Mouse (Mus musculus) gastrocnemius, adult 8-10 months (tissue): Measurements from ENCODE around the gene Vgll4. TPM values are rescaled to one million over a fixed set of nuclear protein-coding genes. Genes with fewer than 3 reads are reported as not detected.
A peak's percentile ranks its signal among the peaks of the same experiment; 100 is the strongest.

Source experiments
- DNase-seq, 2 experiments: peaks; one replicate each; pipeline ENCODE4 v3.0.0; 2022; ENCODE audit warnings: low spot score in 2 of 2
- total RNA-seq, 4 experiments: library from RNA; stranded (reverse); gene quantifications; 2 replicates each; pipeline ENCODE4 v1.2.4; 2022

Gene Vgll4
- total RNA-seq, 4 experiments from 2014 or later: 17.5 to 30.1 (median 21.6) TPM

DNA sequence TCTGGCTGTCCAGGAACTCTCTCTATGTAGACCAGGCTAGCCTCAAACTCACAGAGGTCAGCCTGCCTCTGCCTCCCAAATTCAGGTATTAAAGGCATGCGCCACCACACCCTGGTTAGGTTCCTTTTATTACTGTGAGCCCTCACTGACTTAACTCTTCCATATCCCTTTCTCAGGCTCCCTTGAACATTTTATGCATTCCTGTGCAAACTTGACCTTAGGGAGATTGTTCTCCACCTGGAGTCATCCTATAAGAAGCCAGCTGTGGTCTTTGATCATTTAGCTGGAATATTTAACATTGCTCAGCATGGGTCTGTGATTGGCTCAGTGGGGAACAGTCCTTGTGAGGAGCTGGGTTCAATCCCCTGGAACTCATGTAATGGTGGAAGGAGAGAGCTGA lies 4.5 kb upstream of the Vgll4 start:
- no peak for DNase-seq

DNA sequence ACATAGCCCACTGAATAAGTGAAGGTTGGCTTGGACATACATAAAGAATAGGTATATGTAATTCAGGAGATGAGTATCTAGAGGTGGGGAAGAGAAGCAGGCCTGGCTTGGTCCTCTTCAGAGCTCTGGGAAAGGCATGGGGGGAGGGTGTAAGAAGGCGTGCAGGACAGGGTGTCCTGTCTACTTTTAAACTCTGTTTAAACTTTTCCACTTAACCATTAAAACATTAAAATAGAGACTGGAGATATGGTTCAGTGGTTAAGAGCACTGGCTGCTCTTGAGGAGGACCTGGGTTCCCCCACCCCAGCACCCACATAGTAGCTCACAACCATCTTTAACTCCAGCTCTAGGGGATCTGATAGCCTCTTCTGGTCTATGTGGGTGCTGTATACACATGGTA lies 3.2 kb upstream of the Vgll4 start:
- DNase-seq: no peak

GRCm38 (mm10) chr6:114970895-114971294 lies 1.1 kb upstream of the Vgll4 start:
- DNase-seq: no peak

GRCm38 (mm10) chr6:114970386-114970785 lies 592 bp upstream of the Vgll4 start:
- no peak for DNase-seq

GRCm38 (mm10) chr6:114968361-114969212 lies 1.2 kb downstream of the Vgll4 start:
- peak; percentile 8 to 40 for DNase-seq

DNA sequence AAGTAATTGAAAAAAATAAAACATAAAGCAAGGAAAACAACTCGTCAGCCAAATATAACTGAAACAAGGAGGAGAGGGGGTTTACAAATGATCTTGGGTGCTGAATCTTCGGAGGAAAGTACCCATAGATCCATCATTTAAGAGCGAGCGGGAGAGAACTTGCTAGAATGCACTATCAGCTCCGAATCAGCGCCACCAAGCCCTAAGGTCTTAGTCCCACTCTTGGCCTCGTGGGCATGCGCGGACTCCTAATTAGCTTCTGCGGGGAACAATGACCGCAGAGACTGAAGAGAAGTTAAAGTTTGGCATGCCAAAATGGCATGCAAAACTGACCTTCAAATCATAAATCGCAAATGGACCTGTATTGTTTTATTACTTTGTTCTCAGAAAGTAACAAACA lies 2.2 kb downstream of the Vgll4 start:
- DNase-seq: no peak

GRCm38 (mm10) chr6:114966396-114967154 lies 3.2 kb downstream of the Vgll4 start:
- DNase-seq: no peak

DNA sequence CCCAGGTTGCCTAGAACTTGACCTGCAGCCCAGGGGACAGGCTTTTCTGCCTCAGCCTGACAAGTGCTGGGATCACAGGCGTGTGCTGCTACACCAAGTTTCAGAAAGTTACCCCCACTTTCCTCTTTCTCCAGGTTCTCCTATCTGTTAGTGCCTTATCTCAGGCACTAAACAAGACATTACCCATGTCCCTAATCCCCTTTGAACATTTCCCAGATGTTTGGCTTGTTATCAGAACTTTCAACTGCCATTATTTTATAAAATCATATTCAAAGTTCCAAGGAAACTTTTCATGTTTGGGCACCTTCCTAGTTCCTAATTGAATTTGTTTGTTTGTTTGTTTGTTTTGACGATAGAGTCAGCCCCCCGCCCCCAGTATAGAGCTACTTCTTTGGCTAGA lies 4.0 kb downstream of the Vgll4 start:
- no peak for DNase-seq

GRCm38 (mm10) chr6:114965396-114965795 lies 4.4 kb downstream of the Vgll4 start:
- no peak for DNase-seq

GRCm38 (mm10) chr6:114964235-114964634 lies 5.6 kb downstream of the Vgll4 start:
- DNase-seq: no peak

- DNase-seq: no peak
Observed at GRCm38 (mm10) chr6:114963636-114964035, 6.2 kb downstream of the Vgll4 start.

DNA sequence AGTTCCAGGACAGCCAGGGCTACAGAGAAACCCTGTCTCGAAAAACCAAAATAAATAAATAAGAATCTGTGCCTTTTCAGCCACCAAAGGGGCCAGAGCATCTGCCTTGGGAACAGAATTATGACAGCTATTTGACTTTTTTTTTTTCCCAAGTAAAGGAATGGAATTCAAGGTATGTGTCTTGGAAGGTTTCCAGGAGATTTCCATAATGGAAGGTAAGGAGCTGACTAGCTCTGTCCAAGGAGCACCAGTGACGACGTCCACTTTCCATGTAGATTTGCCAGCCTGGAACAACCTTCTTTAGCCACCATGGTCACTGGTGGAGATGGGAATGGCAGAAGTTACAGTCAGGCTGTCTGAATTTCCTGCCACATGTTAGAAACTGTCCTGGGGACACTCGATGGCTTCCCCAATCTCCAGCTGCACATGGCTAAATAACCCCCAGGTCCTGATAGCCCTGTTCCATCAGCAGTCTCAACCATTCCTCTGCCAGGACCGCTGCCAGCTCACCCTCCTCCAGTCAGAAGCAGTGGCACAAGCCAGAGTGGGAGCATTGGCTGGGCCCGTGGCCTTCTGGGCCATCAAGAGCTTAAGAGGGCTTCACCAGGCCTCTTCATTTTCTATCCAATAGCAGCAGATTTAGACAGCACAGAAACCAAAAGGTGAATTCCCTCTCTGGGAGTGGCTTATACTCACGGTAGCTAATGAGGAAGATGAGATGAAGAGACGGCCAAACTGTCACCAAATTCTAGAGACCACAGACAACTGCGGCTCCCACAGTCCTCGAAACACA lies 8.3 kb downstream of the Vgll4 start:
- no peak for DNase-seq

DNA sequence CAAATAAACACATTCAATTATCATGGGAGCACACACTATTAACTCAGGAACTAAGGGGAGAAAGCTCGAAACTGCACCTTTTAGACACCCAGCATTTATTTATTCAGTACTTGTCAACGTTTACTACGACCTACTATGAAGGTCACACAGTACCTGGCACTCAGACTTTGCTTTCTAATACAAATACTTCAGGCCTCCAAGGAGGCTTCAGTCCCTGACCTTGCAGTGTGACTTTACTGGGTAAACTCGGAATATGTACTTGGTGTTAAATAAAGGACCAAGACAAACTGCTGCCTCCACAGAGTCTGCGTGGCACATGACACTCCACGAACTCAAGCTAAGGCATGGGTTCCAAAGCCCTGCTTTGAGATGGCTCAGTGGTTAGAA lies 10.8 kb downstream of the Vgll4 start:
- DNase-seq: no peak

GRCm38 (mm10) chr6:114958249-114959011 lies 11.4 kb downstream of the Vgll4 start:
- DNase-seq: no peak

DNA sequence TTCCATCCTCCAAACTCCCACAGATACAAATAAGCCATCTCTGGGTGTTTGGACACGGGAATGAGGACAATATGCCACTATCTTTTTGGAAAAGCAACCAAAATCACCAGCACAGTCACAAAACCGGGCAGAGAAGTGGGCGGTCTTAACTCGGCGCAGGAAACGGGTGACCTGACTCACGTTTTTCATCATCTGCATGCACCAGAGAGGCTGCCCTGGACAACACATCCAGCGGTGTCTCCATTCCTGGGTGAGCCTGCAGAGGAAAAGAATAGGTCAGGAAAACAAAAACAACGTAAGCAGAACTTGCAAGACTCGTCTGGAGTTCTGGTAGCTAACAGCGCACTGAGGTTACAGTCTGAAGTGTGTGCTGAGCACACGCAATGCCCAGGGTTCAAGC lies 12.0 kb downstream of the Vgll4 start:
- no peak for DNase-seq

DNA sequence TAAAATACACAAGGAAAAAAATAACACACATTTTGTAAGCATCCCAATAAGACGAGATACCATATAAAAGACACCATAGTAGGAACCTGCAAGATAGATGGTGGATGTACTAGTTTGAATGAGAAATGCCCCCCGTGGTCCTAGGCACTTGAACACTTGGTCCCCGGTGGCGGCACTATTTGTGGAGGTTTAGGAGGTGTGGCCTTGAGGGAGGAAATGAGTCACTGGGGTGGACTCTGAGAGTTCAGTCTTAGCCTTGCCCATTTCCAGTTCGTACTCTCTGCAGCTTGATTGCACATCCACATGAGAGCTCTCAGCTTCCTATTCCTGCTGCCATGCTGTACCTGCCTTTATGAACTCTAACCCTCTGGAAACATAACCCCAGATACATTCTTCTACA lies 15.3 kb downstream of the Vgll4 start:
- DNase-seq: no peak

GRCm38 (mm10) chr6:114953601-114954000 lies 16.2 kb downstream of the Vgll4 start:
- DNase-seq: no peak

- no peak for DNase-seq
Observed at GRCm38 (mm10) chr6:114952356-114952755, 17.4 kb downstream of the Vgll4 start.

GRCm38 (mm10) chr6:114944456-114945438 lies 25.0 kb downstream of the Vgll4 start:
- DNase-seq: no peak
